ENCODE assay signal across 20 mouse cellular contexts in genomic region chr5:68353211-68353610, GRCm38 (mm10).
DNase-seq lines count a peak whose midpoint lies in the region; ATAC-seq and TF ChIP-seq lines count a peak whose summit lies in the region.
"Had no signal": no experiment of that assay in that cellular context is flagged by ENCODE, and none has a peak within 500 bp of the region (broad histone marks: within the 10 kb centered on the region; RNA-seq: fewer than 3 reads in every experiment).

No protein-coding gene starts in this region.

- no peak for TF ChIP-seq CTCF in lung, postnatal 0 days (IDR thresholded peaks at IDR 0.05)
- no peak for TF ChIP-seq CTCF in liver, postnatal 0 days (IDR thresholded peaks at IDR 0.05; ENCODE audit: low read depth)

- no peaks in the 10 kb centered on the region for H3K27me3 ChIP-seq in lung, postnatal 0 days (replicated peaks; ENCODE audit: insufficient read depth, low read length)
- H3K27me3 ChIP-seq in liver, postnatal 0 days (ENCODE audit: insufficient read depth, low read length), result no peaks in the 10 kb centered on the region
- H3K27me3 ChIP-seq: CH12.LX; limb, embryonic 15.5 days; midbrain, embryonic 12.5 days; neural tube, embryonic 15.5 days had no signal

- TF ChIP-seq EP300 in lung, postnatal 0 days (IDR thresholded peaks at IDR 0.05), result no peak
- TF ChIP-seq EP300 in liver, postnatal 0 days (IDR thresholded peaks at IDR 0.05; ENCODE audit: low read depth), result no peak

- no peak overlapping the region for H3K27ac ChIP-seq in lung, postnatal 0 days (ENCODE audit: low read length)
- H3K27ac ChIP-seq in liver, postnatal 0 days (ENCODE audit: low read depth), result no peak overlapping the region
- H3K27ac ChIP-seq: limb, embryonic 15.5 days; midbrain, embryonic 12.5 days; neural tube, embryonic 15.5 days had no signal

- no peak for ATAC-seq in lung, postnatal 0 days
- ATAC-seq in liver, postnatal 0 days, result no peak
- ATAC-seq: forebrain, embryonic 14.5 days had no signal

- 76% methylated on average over 4 of the region's 4 CpGs for WGBS in lung, postnatal 0 days
- WGBS in liver, postnatal 0 days (ENCODE audit: insufficient replicate concordance), result 73% methylated on average over 4 of the region's 4 CpGs

- intact Hi-C loops in gastrocnemius, postnatal 36 days (cut with DNase I), result no loop called here

- no peaks in the 10 kb centered on the region for H3K4me1 ChIP-seq in lung, postnatal 0 days (ENCODE audit: insufficient read depth, low read depth, low read length)
- no peaks in the 10 kb centered on the region for H3K4me1 ChIP-seq in liver, postnatal 0 days (ENCODE audit: insufficient read depth)
- H3K4me1 ChIP-seq: limb, embryonic 15.5 days; midbrain, embryonic 12.5 days; neural tube, embryonic 15.5 days had no signal

- no peaks in the 10 kb centered on the region for H3K36me3 ChIP-seq in lung, postnatal 0 days (ENCODE audit: insufficient read depth, low read length)
- H3K36me3 ChIP-seq in liver, postnatal 0 days (replicated peaks; ENCODE audit: insufficient read depth, low read length), result no peaks in the 10 kb centered on the region
- H3K36me3 ChIP-seq: limb, embryonic 15.5 days; midbrain, embryonic 12.5 days; neural tube, embryonic 15.5 days had no signal

- H3K9ac ChIP-seq in lung, postnatal 0 days (replicated peaks; ENCODE audit: low read depth), result no peak overlapping the region
- no peak overlapping the region for H3K9ac ChIP-seq in liver, postnatal 0 days (replicated peaks)
- H3K9ac ChIP-seq: limb, embryonic 15.5 days; midbrain, embryonic 12.5 days; neural tube, embryonic 15.5 days had no signal

- H3K4me3 ChIP-seq in lung, postnatal 0 days (ENCODE audit: low read depth, low read length), result no peak overlapping the region
- no peak overlapping the region for H3K4me3 ChIP-seq in liver, postnatal 0 days (ENCODE audit: low read depth, low read length)
- H3K4me3 ChIP-seq: limb, embryonic 15.5 days; midbrain, embryonic 12.5 days; myocyte; neural tube, embryonic 15.5 days had no signal

- no peak overlapping the region for H3K4me2 ChIP-seq in lung, postnatal 0 days (replicated peaks; ENCODE audit: low read depth, low read length)
- H3K4me2 ChIP-seq in liver, postnatal 0 days (ENCODE audit: low read depth, low read length), result no peak overlapping the region
- H3K4me2 ChIP-seq: limb, embryonic 15.5 days; midbrain, embryonic 12.5 days; neural tube, embryonic 15.5 days had no signal

- no peaks in the 10 kb centered on the region for H3K9me3 ChIP-seq in lung, postnatal 0 days (ENCODE audit: low read length)
- H3K9me3 ChIP-seq in liver, postnatal 0 days (ENCODE audit: low read length), result no peaks in the 10 kb centered on the region
- H3K9me3 ChIP-seq: limb, embryonic 15.5 days; midbrain, embryonic 12.5 days; neural tube, embryonic 15.5 days had no signal

- DNase-seq in gastrocnemius, adult 18-20 months (ENCODE audit: low spot score), result peak; percentile 28
- DNase-seq in gastrocnemius, postnatal 36 days, result no peak
- peak; percentile 98 for DNase-seq in brain, adult 2 months (ENCODE audit: low read depth, low spot score)
- DNase-seq in cerebellum, adult 8-10 months, result peak; percentile 86
- DNase-seq in embryo, embryonic 11 days, result peak; percentile 11
- no peak for DNase-seq in lung, postnatal 0 days (ENCODE audit: low spot score)
- DNase-seq in liver, postnatal 0 days, result no peak
- no peak for DNase-seq in yolk sac, embryonic 10.5 days (ENCODE audit: low spot score)
- DNase-seq: adrenal gland, adult 2 months; kidney, adult 8-10 months; kidney, postnatal 25 days; layer of hippocampus, adult 9-11 months; lung, adult 2 months; thymus, postnatal 4 days had no signal

Comparison
In these comparisons a context has a peak if more than half of its experiments do, and no peak if none do; other contexts are left out.
1. DNase-seq: peak in gastrocnemius, adult 18-20 months (single experiment), brain, adult 2 months (single experiment), cerebellum, adult 8-10 months (single experiment) and embryo, embryonic 11 days (single experiment); none in gastrocnemius, postnatal 36 days (0 of 2), lung, postnatal 0 days (single experiment), liver, postnatal 0 days (single experiment) and yolk sac, embryonic 10.5 days (single experiment).